Mouse (Mus musculus) kidney, postnatal 0 days (tissue): Measurements from ENCODE around the gene Kctd17. TPM values are rescaled to one million over a fixed set of nuclear protein-coding genes. Genes with fewer than 3 reads are reported as not detected.

ENCODE experiments used
- ATAC-seq: fragments of 200-750 bp; cut with Nextera tagmentation; replicated peaks from 2 replicates; pipeline ENCODE4 v1.8.0; 2017; ENCODE audit warnings: low read depth, moderate number of reproducible peaks, moderate TSS enrichment, moderate library complexity; ENCODE audit not compliant: low FRiP score
- DNase-seq: peaks from one replicate; pipeline ENCODE4 v3.0.0-alpha.2; 2016; ENCODE audit warnings: low spot score
- H3K27ac ChIP-seq: fragments of 300-500 bp; sonication (generic); 2 replicates; pipeline ENCODE4 v1.5.1; 2014; ENCODE audit warnings: mild to moderate bottlenecking
- H3K27me3 ChIP-seq: fragments of 300-500 bp; sonication (generic); 2 replicates; pipeline ENCODE4 v1.6.1; 2014; ENCODE audit warnings: low read length, mixed read lengths; ENCODE audit not compliant: insufficient read depth
- H3K36me3 ChIP-seq: fragments of 300-500 bp; sonication (generic); 2 replicates; pipeline ENCODE4 v1.6.1; 2014; ENCODE audit warnings: low read length, mixed read lengths; ENCODE audit not compliant: insufficient read depth
- H3K4me1 ChIP-seq: fragments of 300-500 bp; sonication (generic); replicated peaks from 2 replicates; pipeline ENCODE4 v1.6.1; 2014; ENCODE audit warnings: antibody characterized with exemption, low read length, mixed read lengths; ENCODE audit not compliant: insufficient read depth
- H3K4me2 ChIP-seq: fragments of 300-500 bp; sonication (generic); 2 replicates; pipeline ENCODE4 v1.6.1; 2014; ENCODE audit warnings: mild to moderate bottlenecking, low read length, moderate library complexity, mixed read lengths
- H3K4me3 ChIP-seq: fragments of 300-500 bp; sonication (generic); replicated peaks from 2 replicates; pipeline ENCODE4 v1.5.1; 2014; ENCODE audit warnings: low read depth, low read length
- H3K9ac ChIP-seq: fragments of 300-500 bp; sonication (generic); 2 replicates; pipeline ENCODE4 v1.6.1; 2014; ENCODE audit warnings: low read depth, low read length
- H3K9me3 ChIP-seq: fragments of 300-500 bp; sonication (generic); replicated peaks from 2 replicates; pipeline ENCODE4 v1.6.1; 2016; ENCODE audit warnings: low read length, inconsistent platforms, mixed read lengths
- CTCF ChIP-seq: IDR thresholded peaks from 2 replicates; pipeline ENCODE4 v1.5.1; 2016; ENCODE audit warnings: antibody characterized with exemption, low read depth, mild to moderate bottlenecking, moderate library complexity
- WGBS: fragments of 180-500 bp; shearing (Covaris S2); extraction: QIAGEN DNeasy Blood & Tissue Kit; methylation state at CpG from one replicate; pipeline ENCODE4 v1.1.7; 2014; 5-methylcytosine and 5-hydroxymethylcytosine counted together
- polyA plus RNA-seq: library from polyadenylated mRNA; unstranded; fragments of >200 nt; fragmentation: Nextera tagmentation; extraction: Ambion mirVana; gene quantifications from 2 replicates; pipeline ENCODE4 v1.2.1, GENCODE M21; 2015

Kctd17 gene
- polyA plus RNA-seq, 1 experiment from 2014 or later: 47.8 TPM

DNA sequence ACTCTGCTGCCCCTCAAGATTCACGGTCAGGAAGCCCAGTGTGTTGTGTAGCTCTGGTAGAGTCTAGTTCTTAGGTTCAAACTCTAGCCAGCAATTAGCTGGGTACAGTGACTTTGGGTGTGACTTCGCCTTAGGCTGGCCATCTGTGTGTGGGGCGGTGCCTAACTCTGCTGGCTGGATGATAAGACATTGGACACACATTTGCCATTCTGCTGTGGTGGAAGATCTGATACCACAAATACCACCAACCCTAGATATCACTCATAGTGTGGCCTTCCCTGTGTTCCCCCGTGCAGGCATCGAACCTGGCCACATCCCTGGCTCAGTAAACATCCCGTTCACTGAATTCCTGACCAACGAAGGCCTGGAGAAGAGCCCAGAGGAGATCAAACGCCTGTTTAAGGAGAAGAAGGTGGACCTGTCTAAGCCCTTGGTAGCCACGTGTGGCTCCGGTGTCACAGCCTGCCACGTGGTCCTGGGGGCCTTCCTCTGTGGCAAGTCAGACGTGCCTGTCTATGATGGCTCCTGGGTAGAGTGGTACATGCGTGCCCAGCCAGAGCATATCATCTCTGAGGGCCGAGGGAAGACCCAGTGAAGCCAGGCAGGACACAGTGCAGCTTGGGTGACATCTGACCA, 15.2 kb upstream of the Kctd17 start:
- Histone ChIP-seq H3K4me2 (no peak overlapping the region), H3K9me3 (no peaks in the 10 kb centered on the region), H3K4me3 (no peak overlapping the region), H3K36me3 (no peaks in the 10 kb centered on the region), H3K9ac (no peak overlapping the region), H3K4me1 (peaks cover 14% of the 10 kb centered on the region), H3K27me3 (no peaks in the 10 kb centered on the region; the same call in 1 of the 2 replicates), H3K27ac (no peak overlapping the region)
- ATAC-seq (no peak), DNase-seq (no peak)
- TF ChIP-seq CTCF: no peak
- 92% methylated on average over 14 of the region's 14 CpGs for WGBS

DNA sequence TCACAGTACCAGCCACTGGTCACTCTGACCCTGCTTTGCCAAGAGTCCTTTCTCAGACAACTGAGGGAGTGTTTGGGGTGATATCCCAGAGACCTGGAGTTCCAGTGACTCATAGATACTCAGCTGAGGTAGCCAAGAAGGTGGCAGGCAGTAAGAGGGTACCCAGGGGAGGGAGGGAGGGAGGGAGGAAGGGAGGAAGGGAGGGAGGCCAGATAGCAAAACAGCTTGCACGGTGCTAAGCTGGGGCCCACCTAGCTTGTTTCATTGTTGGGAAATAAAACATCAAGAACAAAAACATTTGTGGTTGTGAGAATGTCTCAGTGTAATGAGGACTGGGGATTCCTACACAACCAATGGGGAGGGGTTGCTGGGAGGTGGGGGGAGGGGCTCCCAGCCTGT, 14.6 kb upstream of the Kctd17 start:
- Histone ChIP-seq H3K27me3 (no peaks in the 10 kb centered on the region; the same call in 1 of the 2 replicates), H3K27ac (no peak overlapping the region), H3K4me3 (no peak overlapping the region), H3K4me2 (no peak overlapping the region), H3K4me1 (peaks cover 14% of the 10 kb centered on the region), H3K9me3 (no peaks in the 10 kb centered on the region), H3K36me3 (no peaks in the 10 kb centered on the region), H3K9ac (no peak overlapping the region)
- no peak for TF ChIP-seq CTCF
- DNase-seq (no peak), ATAC-seq (no peak)
- 28% methylated on average over 1 of the region's 1 CpGs for WGBS

- Histone ChIP-seq H3K9ac (no peak overlapping the region), H3K4me1 (peaks cover 14% of the 10 kb centered on the region)
- WGBS: 85% methylated on average over 8 of the region's 8 CpGs
Observed at GRCm38 (mm10) chr15:78414157-78414556, 14.2 kb upstream of the Kctd17 start.

GRCm38 (mm10) chr15:78416937-78417336, 11.4 kb upstream of the Kctd17 start:
- H3K27me3 ChIP-seq: no peaks in the 10 kb centered on the region; the same call in 1 of the 2 replicates
- DNase-seq (peak; percentile 87), ATAC-seq (peak; percentile 92)
- H3K4me1 ChIP-seq: peaks cover 10% of the 10 kb centered on the region
- H3K9me3 ChIP-seq: no peaks in the 10 kb centered on the region
- H3K36me3 ChIP-seq: no peaks in the 10 kb centered on the region
- no peak overlapping the region for H3K4me2 ChIP-seq
- peak overlapping the region; percentile 77; the same call in 1 of the 2 replicates for H3K27ac ChIP-seq
- no peak for TF ChIP-seq CTCF
- H3K9ac ChIP-seq: no peak overlapping the region
- 14% methylated on average over 4 of the region's 4 CpGs for WGBS
- H3K4me3 ChIP-seq: no peak overlapping the region

More at GRCm38 (mm10) chr15:78414157-78414556, 14.2 kb upstream of the Kctd17 start:
- no peak for TF ChIP-seq CTCF
- Histone ChIP-seq H3K4me3 (no peak overlapping the region), H3K36me3 (no peaks in the 10 kb centered on the region), H3K27me3 (no peaks in the 10 kb centered on the region; the same call in 1 of the 2 replicates), H3K27ac (no peak overlapping the region), H3K4me2 (no peak overlapping the region), H3K9me3 (no peaks in the 10 kb centered on the region)
- ATAC-seq (no peak), DNase-seq (no peak)

DNA sequence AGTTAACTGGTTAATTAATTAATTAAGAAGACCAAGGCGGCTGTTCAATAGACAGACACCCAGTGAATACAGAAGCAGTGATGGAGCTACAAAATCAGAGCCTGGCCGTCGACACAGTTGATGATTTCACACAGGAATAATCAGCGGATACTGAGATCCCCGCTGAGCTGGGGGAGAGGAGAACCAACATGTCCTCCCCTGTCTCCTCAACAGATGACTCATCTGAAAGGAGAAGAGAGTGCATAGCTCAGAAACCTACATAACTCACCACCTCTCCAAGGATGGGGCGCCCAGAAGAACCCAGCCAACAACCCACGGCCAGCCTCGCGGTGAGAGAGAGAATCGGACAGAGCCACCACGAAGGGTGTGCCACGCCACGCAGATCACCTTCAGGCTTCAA, 8.0 kb upstream of the Kctd17 start:
- H3K36me3 ChIP-seq: no peaks in the 10 kb centered on the region
- H3K4me2 ChIP-seq: no peak overlapping the region
- ATAC-seq: no peak
- no peaks in the 10 kb centered on the region for H3K9me3 ChIP-seq
- 80% methylated on average over 13 of the region's 13 CpGs for WGBS
- H3K4me3 ChIP-seq: no peak overlapping the region
- DNase-seq: no peak
- H3K9ac ChIP-seq: no peak overlapping the region
- peaks cover 10% of the 10 kb centered on the region for H3K4me1 ChIP-seq
- no peak for TF ChIP-seq CTCF
- H3K27me3 ChIP-seq: no peaks in the 10 kb centered on the region
- H3K27ac ChIP-seq: no peak overlapping the region

GRCm38 (mm10) chr15:78422046-78422956, 6.1 kb upstream of the Kctd17 start:
- 18% methylated on average over 16 of the region's 16 CpGs for WGBS
- ATAC-seq (0 out of 2 replicates have a peak, but pooled peaks have one; percentile 33), DNase-seq (peak; percentile 85)
- H3K9me3 ChIP-seq: no peaks in the 10 kb centered on the region
- no peaks in the 10 kb centered on the region for H3K27me3 ChIP-seq
- H3K4me2 ChIP-seq: peak overlapping the region; percentile 37; the same call in 1 of the 2 replicates
- no peak overlapping the region for H3K27ac ChIP-seq
- 0 out of 2 replicates have a peak overlapping the region, but pooled peaks have one; percentile 27 for H3K9ac ChIP-seq
- H3K36me3 ChIP-seq: no peaks in the 10 kb centered on the region
- H3K4me1 ChIP-seq: no peaks in the 10 kb centered on the region; the same call in 1 of the 2 replicates
- TF ChIP-seq CTCF: peak; percentile 88
- H3K4me3 ChIP-seq: no peak overlapping the region
